8 mouse cellular contexts compared by ENCODE assay signal in genomic region chr6:125498062-125498461, GRCm38 (mm10). TPM values are rescaled to one million over a fixed set of nuclear protein-coding genes. Genes with fewer than 3 reads are reported as not detected.
DNase-seq lines count a peak whose midpoint lies in the region; ATAC-seq and TF ChIP-seq lines count a peak whose summit lies in the region.

No protein-coding gene starts in this region.

- WGBS in lung, adult 2 months: 28% methylated on average over 5 of the region's 5 CpGs
- 26% methylated on average over 5 of the region's 5 CpGs for WGBS in embryonic facial prominence, embryonic 11.5 days

- no peaks in the 10 kb centered on the region for H3K36me3 ChIP-seq in embryonic facial prominence, embryonic 11.5 days (replicated peaks; ENCODE audit: control insufficient read depth, insufficient read depth, low read depth, low read length)

- H3K4me3 ChIP-seq in lung, adult 2 months (replicated peaks; ENCODE audit: extremely low read depth, low read depth, low read length): no peak overlapping the region
- H3K4me3 ChIP-seq in embryonic facial prominence, embryonic 11.5 days (ENCODE audit: low read depth, low read length): no peak overlapping the region

- peak; percentile 62 for TF ChIP-seq CTCF in lung, adult 2 months (IDR thresholded peaks at IDR 0.05; ENCODE audit: insufficient read depth, low read length)

- H3K9ac ChIP-seq in embryonic facial prominence, embryonic 11.5 days (replicated peaks; ENCODE audit: low read length): no peak overlapping the region

- ATAC-seq in embryonic facial prominence, embryonic 11.5 days (replicated peaks; ENCODE audit: insufficient number of reproducible peaks, low FRiP score, low TSS enrichment, low read depth): no peak

- TF ChIP-seq POLR2A in lung, adult 2 months (IDR thresholded peaks at IDR 0.05; ENCODE audit: borderline replicate concordance, extremely low read depth, low read depth, low read length): no peak

- H3K4me2 ChIP-seq in embryonic facial prominence, embryonic 11.5 days (ENCODE audit: low read depth, low read length): no peak overlapping the region

- no peak overlapping the region for H3K27ac ChIP-seq in embryonic facial prominence, embryonic 11.5 days (replicated peaks; ENCODE audit: low read depth, low read length)

- H3K27me3 ChIP-seq in embryonic facial prominence, embryonic 11.5 days (ENCODE audit: control insufficient read depth, insufficient read depth, low read length): peaks cover 7% of the 10 kb centered on the region

- H3K9me3 ChIP-seq in embryonic facial prominence, embryonic 11.5 days (replicated peaks; ENCODE audit: control insufficient read depth, low read length): no peaks in the 10 kb centered on the region

- no peaks in the 10 kb centered on the region; the same call in 1 of the 2 replicates for H3K4me1 ChIP-seq in lung, adult 2 months (ENCODE audit: control insufficient read depth, insufficient read depth, low read length)
- no peaks in the 10 kb centered on the region for H3K4me1 ChIP-seq in embryonic facial prominence, embryonic 11.5 days (ENCODE audit: control insufficient read depth, insufficient read depth, low read length)

- DNase-seq in adrenal gland, postnatal 10 days: peak; percentile 44
- no peak for DNase-seq in adrenal gland, postnatal 4 days (ENCODE audit: low spot score in 2 of 2)
- no peak for DNase-seq in lung, adult 2 months
- no peak for DNase-seq in lung, adult 18-20 months
- DNase-seq in embryonic facial prominence, embryonic 11.5 days (ENCODE audit: low spot score): peak; percentile 80
- DNase-seq in mesoderm, embryonic 11.5 days (ENCODE audit: low read depth, low spot score): peak; percentile 70
- no peak for DNase-seq in layer of hippocampus, adult 9-10 months (ENCODE audit: low spot score)
- no peak for DNase-seq in kidney, adult 8-10 months

RNA-seq across cellular contexts. Expression of gene Cd9, which starts 3.5 kb away (rescaled TPM):
- 100 to 1,000 TPM; 120 TPM for total RNA-seq in adrenal gland, postnatal 10 days (2021)
- 100 to 1,000 TPM; 141 to 154 TPM for total RNA-seq in adrenal gland, postnatal 4 days (2021)
- polyA plus RNA-seq in lung, adult 2 months (2012; rRNA removed): 405 and 537 TPM in 2 replicates
- 55.3 and 55.4 TPM in 2 replicates for polyA plus RNA-seq in embryonic facial prominence, embryonic 11.5 days (2014; fragmentation: Nextera tagmentation; extraction: Ambion mirVana)

RNA-seq across cellular contexts. Expression of gene Vwf, which starts 48.5 kb away (rescaled TPM):
- total RNA-seq in adrenal gland, postnatal 10 days (2021): 10 to 100 TPM; 22.4 to 25.2 TPM
- 10 to 100 TPM; 19.8 to 20.4 TPM for total RNA-seq in adrenal gland, postnatal 4 days (2021)
- polyA plus RNA-seq in lung, adult 2 months (2012; rRNA removed): 421 and 464 TPM in 2 replicates
- polyA plus RNA-seq in embryonic facial prominence, embryonic 11.5 days (2014; fragmentation: Nextera tagmentation; extraction: Ambion mirVana): 6.7 and 8.0 TPM in 2 replicates

Comparison
In these comparisons a context has a peak if more than half of its experiments do, and no peak if none do; other contexts are left out.
1. DNase-seq: peak in adrenal gland, postnatal 10 days (single experiment), embryonic facial prominence, embryonic 11.5 days (single experiment) and mesoderm, embryonic 11.5 days (single experiment); none in adrenal gland, postnatal 4 days (0 of 2), lung, adult 2 months (single experiment), lung, adult 18-20 months (0 of 2), layer of hippocampus, adult 9-10 months (single experiment) and kidney, adult 8-10 months (0 of 2).